Mouse (Mus musculus): ENCODE measurements at regions not wholly inside any gene's neighbourhood (a gene's known extent, or its start where the extent isn't known, plus 50 kb on each side); places are given as distances from the start of the nearest gene placed in this dataset.
"Not testable (repeated sequence)": the region's sequence is repeated elsewhere in the genome, so short reads cannot be mapped to it uniquely, and the experiment has no call there.

DNA sequence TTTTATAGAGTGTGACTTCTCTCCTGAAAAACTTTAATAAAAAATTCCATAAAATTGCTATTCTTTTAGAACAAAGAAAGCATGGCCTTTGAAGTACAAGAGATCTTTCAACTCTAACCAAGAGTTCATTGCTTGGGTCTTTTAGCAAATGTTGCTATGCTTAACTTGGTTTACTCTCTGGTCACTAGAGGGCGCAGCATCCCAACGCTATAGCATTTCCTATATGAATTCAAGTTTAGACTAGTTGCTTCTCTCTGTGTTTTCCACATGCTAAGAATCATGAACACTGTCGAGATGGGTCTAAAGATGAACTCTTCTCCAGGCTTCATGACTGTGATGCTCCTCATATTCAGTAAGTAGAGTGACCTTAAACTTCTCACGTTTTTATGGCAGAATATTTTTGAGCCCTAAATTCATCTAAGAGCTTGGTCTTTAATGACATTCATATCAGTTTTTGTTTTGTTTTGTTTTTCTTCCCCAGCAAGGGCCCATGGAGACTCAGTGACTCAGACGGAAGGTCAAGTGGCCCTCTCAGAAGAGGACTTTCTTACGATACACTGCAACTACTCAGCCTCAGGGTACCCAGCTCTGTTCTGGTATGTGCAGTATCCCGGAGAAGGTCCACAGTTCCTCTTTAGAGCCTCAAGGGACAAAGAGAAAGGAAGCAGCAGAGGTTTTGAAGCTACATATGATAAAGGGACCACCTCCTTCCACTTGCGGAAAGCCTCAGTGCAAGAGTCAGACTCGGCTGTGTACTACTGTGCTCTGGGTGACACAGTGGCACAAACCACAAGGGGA lies 823.2 kb upstream of the Olfr1507 start:
- not testable (repeated sequence) for TF ChIP-seq CHD2 (IDR thresholded peaks at IDR 0.05; ENCODE audit: low read depth, low read length); ZNF384 (IDR thresholded peaks at IDR 0.05; ENCODE audit: low read depth, low read length); ZC3H11A (IDR thresholded peaks at IDR 0.05; ENCODE audit: borderline replicate concordance, low read depth, low read length)

Data from ES-E14 (cell line).